Mouse (Mus musculus) ES-E14 (cell line): ENCODE measurements at regions not wholly inside any gene's neighbourhood (a gene's known extent, or its start where the extent isn't known, plus 50 kb on each side); places are given as distances from the start of the nearest gene placed in this dataset.

Experiments used
- DNase-seq: peaks from one replicate; pipeline ENCODE4 v3.0.0-alpha.2; 2013; ENCODE audit warnings: low read depth, low spot score
- H3K27ac ChIP-seq: 2 replicates; pipeline ENCODE4 v1.5.1; 2012; ENCODE audit warnings: low read depth, mild to moderate bottlenecking, low read length, moderate library complexity, mixed read lengths; ENCODE audit not compliant: poor library complexity, insufficient read depth, severe bottlenecking
- H3K36me3 ChIP-seq: 2 replicates; pipeline ENCODE4 v1.6.1; 2012; ENCODE audit warnings: mild to moderate bottlenecking, low read length, moderate library complexity, mixed read lengths; ENCODE audit not compliant: control insufficient read depth, poor library complexity, insufficient read depth, severe bottlenecking
- H3K4me1 ChIP-seq, 2 experiments: fragments of 150-350 bp in 1 of 2; sonication (generic) in 1 of 2; 2 replicates each; pipeline ENCODE4 v1.6.1; 2012; ENCODE audit warnings: low read length in 2 of 2, mild to moderate bottlenecking in 1 of 2, mixed read lengths in 1 of 2; ENCODE audit not compliant: control insufficient read depth in 2 of 2, insufficient read depth in 2 of 2, poor library complexity in 1 of 2
- H3K4me3 ChIP-seq, 2 experiments: fragments of 150-350 bp in 1 of 2; sonication (generic) in 1 of 2; 2 replicates each; pipeline ENCODE4 v1.5.1; 2012; ENCODE audit warnings: low read length in 2 of 2, low read depth in 1 of 2, mild to moderate bottlenecking in 1 of 2, mixed read lengths in 1 of 2; ENCODE audit not compliant: insufficient read depth in 1 of 2, poor library complexity in 1 of 2, severe bottlenecking in 1 of 2
- H3K9ac ChIP-seq: 2 replicates; pipeline ENCODE4 v1.6.1; 2012; ENCODE audit warnings: low read depth, mild to moderate bottlenecking, low read length, mixed read lengths; ENCODE audit not compliant: poor library complexity, insufficient read depth, severe bottlenecking
- H3K9me3 ChIP-seq: fragments of 150-350 bp; sonication (generic); 2 replicates; pipeline ENCODE4 v1.6.1; 2012; ENCODE audit warnings: low read depth, mild to moderate bottlenecking, low read length; ENCODE audit not compliant: control insufficient read depth, insufficient read depth
- CHD2 ChIP-seq: IDR thresholded peaks from 2 replicates; pipeline ENCODE4 v1.6.1; 2014; ENCODE audit warnings: mild to moderate bottlenecking, low read depth, low read length, inconsistent platforms
- HCFC1 ChIP-seq: IDR thresholded peaks from 2 replicates; pipeline ENCODE4 v1.6.1; 2012; ENCODE audit warnings: low read length, inconsistent platforms, borderline replicate concordance; ENCODE audit not compliant: insufficient read depth
- MAFK ChIP-seq: IDR thresholded peaks from 2 replicates; pipeline ENCODE4 v1.6.1; 2014; ENCODE audit warnings: mild to moderate bottlenecking, low read depth, low read length, inconsistent platforms; ENCODE audit not compliant: insufficient read depth
- ZC3H11A ChIP-seq: IDR thresholded peaks from 2 replicates; pipeline ENCODE4 v1.6.1; 2012; ENCODE audit warnings: low read depth, mild to moderate bottlenecking, inconsistent platforms, low read length, borderline replicate concordance
- ZNF384 ChIP-seq: IDR thresholded peaks from 2 replicates; pipeline ENCODE4 v1.6.1; 2012; ENCODE audit warnings: low read depth, low read length, inconsistent platforms
- in situ Hi-C, 2 experiments: fragments of 600-800 bp; cut with MboI; formaldehyde crosslinking; loops; one replicate each; pipeline ENCODE4 v1.15.1; 2025; ENCODE audit warnings: low sequenced_read_pairs in 2 of 2, inconsistent platforms in 1 of 2; ENCODE audit not compliant: unreplicated experiment in 2 of 2

GRCm38 (mm10) chr10:6262029-6262428 lies 339.8 kb upstream of the Rgs17 start:
- H3K9me3 ChIP-seq, result no peaks in the 10 kb centered on the region
- no peak for DNase-seq
- in situ Hi-C loops, result no loop called here
- no peak overlapping the region for H3K4me3 ChIP-seq
- no peak overlapping the region for H3K9ac ChIP-seq
- no peak overlapping the region for H3K27ac ChIP-seq
- no peak for TF ChIP-seq HCFC1
- TF ChIP-seq ZC3H11A, result no peak
- no peak for TF ChIP-seq MAFK
- no peak for TF ChIP-seq CHD2
- TF ChIP-seq ZNF384, result no peak
- no peaks in the 10 kb centered on the region for H3K4me1 ChIP-seq
- H3K36me3 ChIP-seq, result no peaks in the 10 kb centered on the region

- no peak overlapping the region for H3K27ac ChIP-seq
- no peaks in the 10 kb centered on the region for H3K9me3 ChIP-seq
- H3K4me1 ChIP-seq, result no peaks in the 10 kb centered on the region
- H3K9ac ChIP-seq, result no peak overlapping the region
- no peaks in the 10 kb centered on the region for H3K36me3 ChIP-seq
- no peak overlapping the region for H3K4me3 ChIP-seq
- no peak for DNase-seq
- TF ChIP-seq CHD2, result no peak
- TF ChIP-seq ZC3H11A, result no peak
- TF ChIP-seq HCFC1, result no peak
- in situ Hi-C loops, result no loop called here
Measured at GRCm38 (mm10) chr10:6265662-6266061, 343.5 kb upstream of the Rgs17 start.

DNA sequence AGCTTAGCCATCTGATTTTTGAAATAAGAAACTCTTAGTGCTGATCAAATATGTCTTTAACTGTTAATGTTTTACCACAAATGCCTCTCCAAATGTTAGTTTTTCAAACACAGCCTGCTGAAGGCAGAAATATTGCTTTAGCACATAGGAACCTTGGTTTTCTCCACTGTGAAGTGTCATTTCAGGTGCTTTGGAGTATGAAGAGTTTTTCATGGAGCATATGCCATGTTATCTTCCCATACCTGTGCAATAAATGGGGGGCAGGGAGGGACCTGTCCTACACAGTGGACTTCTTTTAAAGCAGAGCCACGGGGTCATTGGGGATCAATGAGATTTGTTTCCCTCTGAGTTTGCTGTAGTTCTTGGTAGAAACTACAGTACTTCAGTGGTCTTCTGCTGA lies 369.2 kb upstream of the Rgs17 start:
- no peaks in the 10 kb centered on the region for H3K36me3 ChIP-seq
- H3K9ac ChIP-seq, result no peak overlapping the region
- H3K9me3 ChIP-seq, result no peaks in the 10 kb centered on the region
- no peak for DNase-seq
- no peak overlapping the region for H3K4me3 ChIP-seq
- no peak overlapping the region for H3K27ac ChIP-seq
- in situ Hi-C loops, result no loop called here
- H3K4me1 ChIP-seq, result no peaks in the 10 kb centered on the region
- no peak for TF ChIP-seq HCFC1
- TF ChIP-seq CHD2, result no peak
- TF ChIP-seq MAFK, result no peak
- TF ChIP-seq ZNF384, result no peak
- TF ChIP-seq ZC3H11A, result no peak

DNA sequence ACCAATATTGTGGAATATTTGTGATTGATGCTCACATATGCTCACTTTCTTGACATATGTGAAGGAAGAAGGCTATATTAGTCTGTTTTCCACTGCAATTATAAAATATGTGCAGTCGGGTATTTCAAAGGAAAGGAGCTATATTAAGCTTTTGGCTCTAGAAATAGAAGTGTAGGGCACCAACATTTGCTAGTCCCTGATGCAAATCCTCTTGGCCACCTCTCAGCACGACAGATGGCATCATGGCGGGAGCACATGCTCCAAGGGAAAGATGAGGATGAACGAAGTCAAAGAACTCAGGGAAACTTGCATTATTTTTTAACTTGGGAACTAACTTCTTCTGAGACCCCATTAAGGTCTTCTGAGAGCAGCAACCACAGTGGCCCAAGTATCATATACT lies 374.4 kb upstream of the Rgs17 start:
- TF ChIP-seq ZNF384 (no peak), CHD2 (no peak), ZC3H11A (no peak), MAFK (no peak), HCFC1 (no peak)
- Histone ChIP-seq H3K9ac (no peak overlapping the region), H3K27ac (no peak overlapping the region), H3K4me1 (no peaks in the 10 kb centered on the region), H3K9me3 (no peaks in the 10 kb centered on the region), H3K36me3 (no peaks in the 10 kb centered on the region), H3K4me3 (no peak overlapping the region)
- in situ Hi-C loops, result no loop called here
- no peak for DNase-seq

- in situ Hi-C loops, result no loop called here
- no peak overlapping the region for H3K4me3 ChIP-seq
- H3K4me1 ChIP-seq, result no peaks in the 10 kb centered on the region
- H3K27ac ChIP-seq, result no peak overlapping the region
- DNase-seq, result no peak
- TF ChIP-seq MAFK (no peak), HCFC1 (no peak), ZC3H11A (no peak), ZNF384 (no peak), CHD2 (no peak)
- no peaks in the 10 kb centered on the region for H3K36me3 ChIP-seq
- H3K9ac ChIP-seq, result no peak overlapping the region
- no peaks in the 10 kb centered on the region for H3K9me3 ChIP-seq
Measured at GRCm38 (mm10) chr10:6297796-6298195, 375.6 kb upstream of the Rgs17 start.
